35 mouse cellular contexts compared by ENCODE assay signal in the genomic region with DNA sequence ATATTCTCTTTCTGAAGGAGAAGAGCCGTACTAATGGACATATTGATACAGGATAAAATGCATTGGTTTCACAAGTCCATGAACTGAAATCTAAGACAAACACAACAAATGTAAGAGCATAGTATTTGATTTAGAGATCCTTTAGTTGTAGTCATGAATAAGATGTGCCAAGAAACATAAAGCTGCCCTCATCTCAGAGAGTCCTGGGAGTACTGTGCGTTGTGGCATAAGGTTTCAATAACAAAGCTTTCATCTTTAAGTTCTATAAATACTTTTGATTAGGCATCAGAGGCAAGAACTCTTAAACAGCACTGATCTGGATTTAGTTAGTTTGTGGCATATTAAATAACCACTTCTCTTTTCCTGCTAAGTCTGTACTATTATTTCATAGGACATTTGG.
"Had no signal": no experiment of that assay in that cellular context is flagged by ENCODE, and none has a peak within 500 bp of the region (broad histone marks: within the 10 kb centered on the region; RNA-seq: fewer than 3 reads in every experiment).

No protein-coding gene starts in this region.

- H3K4me3 ChIP-seq: heart, embryonic 10.5 days; heart, embryonic 12.5 days; heart, embryonic 13.5 days; heart, embryonic 15.5 days; hindbrain, embryonic 10.5 days; hindbrain, embryonic 12.5 days; hindbrain, embryonic 13.5 days; hindbrain, embryonic 15.5 days; intestine, embryonic 15.5 days; layer of hippocampus, adult 2 months; left cerebral cortex, adult 2 months had no signal

- H3K9me3 ChIP-seq: heart, embryonic 10.5 days; heart, embryonic 12.5 days; heart, embryonic 13.5 days; heart, embryonic 15.5 days; hindbrain, embryonic 10.5 days; hindbrain, embryonic 12.5 days; hindbrain, embryonic 13.5 days; hindbrain, embryonic 15.5 days; intestine, embryonic 15.5 days had no signal

- H3K27ac ChIP-seq: heart, embryonic 10.5 days; heart, embryonic 13.5 days; heart, embryonic 15.5 days; hindbrain, embryonic 10.5 days; hindbrain, embryonic 12.5 days; hindbrain, embryonic 13.5 days; hindbrain, embryonic 14.5 days; hindbrain, embryonic 15.5 days; hindbrain, postnatal 0 days; intestine, embryonic 15.5 days; kidney, postnatal 0 days; layer of hippocampus, adult 2 months; left cerebral cortex, adult 2 months had no signal

- H3K4me2 ChIP-seq: heart, embryonic 11.5 days; heart, embryonic 12.5 days; heart, embryonic 13.5 days; heart, embryonic 15.5 days; hindbrain, embryonic 12.5 days; hindbrain, embryonic 13.5 days; hindbrain, embryonic 14.5 days; hindbrain, embryonic 15.5 days; intestine, embryonic 15.5 days had no signal

- ATAC-seq: hindbrain, embryonic 16.5 days; hindbrain, postnatal 0 days; inflammation-experienced regulatory T-cells, adult 6 months; intestine, embryonic 15.5 days; intestine, embryonic 16.5 days; intestine, postnatal 0 days had no signal

- H3K4me1 ChIP-seq: heart, embryonic 10.5 days; heart, embryonic 12.5 days; heart, embryonic 13.5 days; heart, embryonic 15.5 days; hindbrain, embryonic 13.5 days; intestine, embryonic 15.5 days had no signal

- H3K27me3 ChIP-seq: heart, embryonic 12.5 days; heart, embryonic 13.5 days; heart, embryonic 15.5 days; hindbrain, embryonic 12.5 days; hindbrain, embryonic 13.5 days; hindbrain, embryonic 15.5 days; intestine, embryonic 15.5 days had no signal

- DNase-seq: heart, postnatal 10 days; heart, postnatal 14 days; heart, postnatal 36 days; heart, postnatal 4 days; kidney, adult 11 months; kidney, adult 18-20 months; kidney, adult 2 months; kidney, adult 8-10 months; kidney, adult 9 months; kidney, postnatal 10 days; kidney, postnatal 14 days; kidney, postnatal 25 days; kidney, postnatal 36 days; kidney, postnatal 4 days; layer of hippocampus, adult 9-11 months; layer of hippocampus, postnatal 36 days had no signal

- H3K36me3 ChIP-seq: heart, embryonic 10.5 days; heart, embryonic 12.5 days; heart, embryonic 13.5 days; heart, embryonic 15.5 days; hindbrain, embryonic 10.5 days; hindbrain, embryonic 12.5 days; hindbrain, embryonic 13.5 days; hindbrain, embryonic 15.5 days; intestine, embryonic 15.5 days had no signal

- H3K9ac ChIP-seq: heart, embryonic 12.5 days; heart, embryonic 13.5 days; heart, embryonic 15.5 days; hindbrain, embryonic 12.5 days; hindbrain, embryonic 13.5 days; hindbrain, embryonic 14.5 days; hindbrain, embryonic 15.5 days; intestine, embryonic 15.5 days had no signal
